Mouse (Mus musculus) neural tube, embryonic 11.5 days (tissue): Measurements from ENCODE around the gene Tec. TPM values are rescaled to one million over a fixed set of nuclear protein-coding genes. Genes with fewer than 3 reads are reported as not detected.
A peak's percentile ranks its signal among the peaks of the same experiment; 100 is the strongest.

Source experiments
- ATAC-seq: fragments of 200-750 bp; cut with Nextera tagmentation; 2 replicates; pipeline ENCODE4 v1.8.0; 2017; ENCODE audit warnings: moderate number of reproducible peaks, mild to moderate bottlenecking, moderate TSS enrichment, moderate library complexity; ENCODE audit not compliant: insufficient read depth, low FRiP score, low TSS enrichment
- DNase-seq: peaks from one replicate; pipeline ENCODE4 v3.0.0-alpha.2; 2015; ENCODE audit warnings: low spot score
- H3K27ac ChIP-seq: fragments of 300-500 bp; sonication (generic); 2 replicates; pipeline ENCODE4 v1.5.1; 2014; ENCODE audit warnings: low read depth, mild to moderate bottlenecking, low read length
- H3K27me3 ChIP-seq: fragments of 300-500 bp; sonication (generic); 2 replicates; pipeline ENCODE4 v1.6.1; 2014; ENCODE audit warnings: mild to moderate bottlenecking, low read length, mixed read lengths; ENCODE audit not compliant: control insufficient read depth, insufficient read depth
- H3K36me3 ChIP-seq: fragments of 300-500 bp; sonication (generic); 2 replicates; pipeline ENCODE4 v1.6.1; 2014; ENCODE audit warnings: mild to moderate bottlenecking, low read length, moderate library complexity, mixed read lengths; ENCODE audit not compliant: control insufficient read depth, insufficient read depth
- H3K4me1 ChIP-seq: fragments of 300-500 bp; sonication (generic); 2 replicates; pipeline ENCODE4 v1.6.1; 2014; ENCODE audit warnings: low read length, mixed read lengths; ENCODE audit not compliant: control insufficient read depth, insufficient read depth
- H3K4me2 ChIP-seq: fragments of 300-500 bp; sonication (generic); 2 replicates; pipeline ENCODE4 v1.6.1; 2014; ENCODE audit warnings: low read depth, mild to moderate bottlenecking, moderate library complexity
- H3K4me3 ChIP-seq: fragments of 300-500 bp; sonication (generic); 2 replicates; pipeline ENCODE4 v1.5.1; 2014; ENCODE audit warnings: low read depth, low read length
- H3K9ac ChIP-seq: fragments of 300-500 bp; sonication (generic); 2 replicates; pipeline ENCODE4 v1.6.1; 2014; ENCODE audit warnings: mild to moderate bottlenecking, low read length
- H3K9me3 ChIP-seq: fragments of 300-500 bp; sonication (generic); 2 replicates; pipeline ENCODE4 v1.6.1; 2016; ENCODE audit warnings: low read length; ENCODE audit not compliant: control insufficient read depth
- WGBS: fragments of 180-500 bp; shearing (Covaris S2); extraction: QIAGEN DNeasy Blood & Tissue Kit; methylation state at CpG from one replicate; pipeline ENCODE4 v1.1.7; 2014; 5-methylcytosine and 5-hydroxymethylcytosine counted together
- polyA plus RNA-seq: library from polyadenylated mRNA; unstranded; fragments of >200 nt; fragmentation: Nextera tagmentation; extraction: Ambion mirVana; gene quantifications from 2 replicates; pipeline ENCODE4 v1.2.1, GENCODE M21; 2014

Tec gene
- polyA plus RNA-seq, 1 experiment from 2014 or later = 7.8 TPM

DNA sequence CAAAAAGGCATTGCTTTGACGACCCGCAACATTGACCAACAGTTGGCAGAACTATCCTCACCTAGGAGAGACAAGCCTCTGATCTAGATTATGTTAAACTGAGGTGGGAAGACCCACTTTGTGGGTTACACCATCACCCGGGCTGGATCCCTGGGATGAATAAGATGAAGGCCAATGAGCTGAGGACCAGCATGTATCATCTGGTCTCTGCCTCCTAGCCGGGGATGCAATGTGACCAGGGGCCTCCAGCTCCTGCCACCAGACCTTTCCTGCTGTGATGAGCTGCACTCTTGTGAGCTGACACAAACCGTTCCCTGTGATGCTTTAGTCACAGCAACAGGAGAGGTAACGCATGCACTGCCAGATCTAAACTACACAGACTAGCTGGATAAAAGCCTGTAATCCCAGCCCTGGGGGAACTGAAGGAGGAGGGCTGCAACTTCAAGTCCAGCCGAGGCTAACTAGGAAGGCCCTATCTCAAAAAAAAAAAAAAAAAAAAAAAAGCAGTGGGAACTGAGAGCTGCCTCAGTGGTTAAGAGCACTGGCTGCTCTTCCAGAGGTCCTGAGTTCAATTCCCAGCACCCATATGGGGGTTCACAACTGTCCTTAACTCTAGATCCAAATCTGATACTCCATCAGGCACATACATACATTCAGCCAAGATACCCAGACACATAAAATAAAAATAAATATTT is 15.8 kb downstream of the Tec start:
- H3K36me3 ChIP-seq = no peaks in the 10 kb centered on the region
- peaks cover 3% of the 10 kb centered on the region; the same call in 1 of the 2 replicates for H3K4me1 ChIP-seq
- WGBS = 75% methylated on average over 7 of the region's 7 CpGs
- ATAC-seq (no peak), DNase-seq (no peak)
- H3K27ac ChIP-seq = no peak overlapping the region
- H3K9me3 ChIP-seq = no peaks in the 10 kb centered on the region
- no peaks in the 10 kb centered on the region for H3K27me3 ChIP-seq
- no peak overlapping the region for H3K9ac ChIP-seq
- no peak overlapping the region for H3K4me2 ChIP-seq
- H3K4me3 ChIP-seq = no peak overlapping the region

DNA sequence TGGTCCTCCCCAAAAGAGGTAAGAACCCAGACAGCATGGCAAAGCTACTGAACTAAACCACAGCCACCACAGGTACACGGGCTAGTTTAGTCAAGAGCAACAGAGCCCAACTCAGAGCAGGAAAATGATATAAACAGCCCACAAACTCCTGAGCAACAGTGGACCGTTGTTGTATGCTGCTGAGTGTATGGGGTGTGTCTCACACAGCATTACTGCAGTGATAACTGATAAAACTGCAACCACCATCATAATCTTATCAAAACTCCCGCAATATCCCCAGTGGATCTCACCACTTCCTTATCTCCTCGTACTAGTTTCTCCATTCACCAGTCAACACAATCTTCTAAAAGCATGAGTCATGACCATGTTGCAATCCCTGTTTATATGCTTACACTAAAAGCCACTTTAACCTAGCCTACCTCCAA is 16.6 kb downstream of the Tec start:
- no peak for ATAC-seq
- DNase-seq = no peak
- H3K27me3 ChIP-seq = no peaks in the 10 kb centered on the region
- H3K9ac ChIP-seq = no peak overlapping the region
- no peak overlapping the region for H3K4me3 ChIP-seq
- no peaks in the 10 kb centered on the region for H3K9me3 ChIP-seq
- H3K27ac ChIP-seq = no peak overlapping the region
- H3K36me3 ChIP-seq = no peaks in the 10 kb centered on the region
- no peak overlapping the region for H3K4me2 ChIP-seq
- WGBS = 88% methylated on average over 4 of the region's 4 CpGs
- peaks cover 3% of the 10 kb centered on the region; the same call in 1 of the 2 replicates for H3K4me1 ChIP-seq

DNA sequence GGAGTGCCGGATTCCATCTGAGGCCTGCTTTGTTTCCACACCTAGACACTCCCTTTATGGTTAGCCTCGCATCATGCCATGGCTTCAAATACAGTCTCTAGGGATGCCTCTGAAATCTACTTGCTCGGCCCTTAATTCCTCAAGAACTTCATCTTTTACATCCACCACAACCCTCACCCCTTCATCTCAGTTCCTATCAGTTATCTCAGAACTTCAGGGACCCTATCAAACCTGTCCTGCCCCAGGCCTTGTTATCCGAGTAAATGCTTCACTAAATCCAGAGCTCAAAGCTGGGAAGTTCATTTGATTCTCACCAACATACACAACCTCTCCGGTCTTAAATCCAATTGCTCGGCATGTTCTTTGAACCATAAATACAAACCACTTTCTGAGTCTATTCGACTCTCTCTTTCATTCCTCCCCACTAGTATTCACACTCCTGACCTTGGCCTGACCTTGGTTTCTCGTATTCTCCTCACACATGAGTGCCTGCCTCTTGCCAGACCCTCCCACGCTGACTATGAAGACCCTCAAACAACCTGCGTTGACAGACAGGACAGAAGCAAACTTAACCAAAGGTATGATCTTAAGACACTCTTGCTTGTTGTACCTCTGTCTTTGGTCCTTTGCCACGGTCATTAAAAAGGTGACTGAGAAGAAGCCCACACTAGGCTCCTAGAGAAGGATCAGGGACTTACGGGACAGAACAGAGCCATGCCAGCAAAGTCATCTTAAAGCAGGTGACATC is 17.2 kb downstream of the Tec start:
- Histone ChIP-seq H3K27me3 (no peaks in the 10 kb centered on the region), H3K4me2 (no peak overlapping the region), H3K4me3 (no peak overlapping the region), H3K9ac (no peak overlapping the region), H3K4me1 (peaks cover 3% of the 10 kb centered on the region; the same call in 1 of the 2 replicates), H3K36me3 (no peaks in the 10 kb centered on the region), H3K27ac (no peak overlapping the region), H3K9me3 (no peaks in the 10 kb centered on the region)
- no peak for ATAC-seq
- no peak for DNase-seq
- 80% methylated on average over 12 of the region's 12 CpGs for WGBS

DNA sequence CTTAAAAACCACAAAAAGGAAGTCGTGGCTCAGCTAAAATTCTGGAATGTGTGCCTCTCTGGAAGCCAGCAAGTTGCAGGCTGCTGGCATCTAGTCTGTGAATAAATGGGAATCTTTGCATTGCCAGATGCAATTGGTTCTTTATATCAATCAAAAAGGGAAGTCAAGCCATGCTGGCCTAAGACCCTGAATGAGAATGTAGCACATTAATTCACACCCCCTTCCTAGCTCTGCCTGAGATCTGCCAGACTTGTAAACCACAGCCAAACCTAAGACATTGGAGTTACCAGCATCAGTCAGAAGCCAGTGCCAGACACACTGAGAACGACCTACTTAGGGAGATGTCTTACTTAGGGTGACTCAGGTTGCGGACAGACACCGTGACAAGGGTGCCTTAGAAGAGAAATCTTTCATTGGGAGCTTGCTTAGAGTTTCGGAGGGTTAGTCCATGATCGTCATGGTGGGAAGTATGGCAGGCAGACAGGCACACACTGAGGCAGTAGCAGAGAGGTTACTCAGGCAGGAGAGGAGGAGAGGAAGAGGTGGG is 19.3 kb downstream of the Tec start:
- Histone ChIP-seq H3K27me3 (no peaks in the 10 kb centered on the region), H3K27ac (no peak overlapping the region), H3K4me3 (no peak overlapping the region), H3K9ac (no peak overlapping the region), H3K9me3 (no peaks in the 10 kb centered on the region), H3K4me2 (no peak overlapping the region), H3K36me3 (no peaks in the 10 kb centered on the region), H3K4me1 (no peaks in the 10 kb centered on the region)
- WGBS = 86% methylated on average over 6 of the region's 6 CpGs
- DNase-seq = peak; percentile 4
- no peak for ATAC-seq

DNA sequence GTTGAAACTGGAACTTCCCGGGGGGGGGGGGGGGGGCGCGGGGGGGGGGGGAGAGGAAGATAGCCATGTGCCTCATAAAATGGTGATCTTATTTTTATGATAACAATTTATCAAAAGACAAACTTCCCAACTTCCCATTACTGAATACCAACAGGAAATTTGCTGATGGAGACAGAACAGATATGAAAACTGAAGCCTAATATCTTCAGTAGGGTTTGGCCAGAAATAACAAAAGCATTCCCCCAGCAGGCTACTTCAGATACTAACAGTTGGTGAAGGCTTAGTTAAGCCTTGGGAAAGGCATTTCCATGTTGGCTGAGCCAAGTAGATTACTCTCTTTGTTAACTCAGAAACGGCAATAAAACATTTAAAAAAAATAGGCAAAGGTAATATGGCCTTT is 21.6 kb downstream of the Tec start:
- Histone ChIP-seq H3K9ac (no peak overlapping the region), H3K9me3 (no peaks in the 10 kb centered on the region), H3K4me1 (no peaks in the 10 kb centered on the region), H3K36me3 (no peaks in the 10 kb centered on the region), H3K27ac (no peak overlapping the region), H3K4me2 (no peak overlapping the region), H3K27me3 (no peaks in the 10 kb centered on the region), H3K4me3 (no peak overlapping the region)
- WGBS = 85% methylated on average over 1 of the region's 4 CpGs
- DNase-seq = no peak
- ATAC-seq = no peak

DNA sequence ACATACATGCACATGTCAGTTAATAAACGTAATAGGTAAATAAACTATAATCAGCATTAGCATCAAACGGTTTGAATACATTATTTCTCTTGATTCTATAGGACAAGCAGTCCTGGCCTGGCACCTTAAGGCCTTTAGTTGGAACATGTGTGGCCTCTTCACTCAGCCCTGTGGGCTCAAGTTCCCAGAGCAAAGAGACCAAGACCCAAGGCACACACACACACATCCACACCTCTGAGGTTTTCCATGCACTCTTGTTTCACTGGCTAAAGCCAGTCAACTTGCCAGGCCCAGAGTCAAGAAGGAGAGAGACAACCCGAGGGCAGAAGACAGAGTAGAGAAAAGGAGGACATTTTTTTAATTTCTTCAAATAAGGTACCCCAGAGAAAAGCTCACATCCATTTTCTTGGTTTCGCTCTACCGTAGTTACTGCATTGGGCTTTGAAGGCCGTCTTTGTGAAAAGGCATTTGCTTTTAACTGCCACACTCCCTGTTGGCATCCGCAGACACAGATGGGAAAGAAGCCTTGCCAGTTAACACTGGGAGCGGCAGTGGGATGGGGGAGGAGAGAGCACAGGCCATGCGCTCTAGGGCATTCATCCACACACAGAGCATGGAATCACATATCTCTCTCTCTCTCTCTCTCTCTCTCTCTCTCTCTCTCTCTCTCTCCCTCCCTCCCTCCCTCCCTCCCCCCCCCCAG is 22.2 kb downstream of the Tec start:
- Histone ChIP-seq H3K9ac (no peak overlapping the region), H3K9me3 (no peaks in the 10 kb centered on the region), H3K36me3 (no peaks in the 10 kb centered on the region), H3K4me1 (no peaks in the 10 kb centered on the region), H3K27ac (no peak overlapping the region), H3K4me2 (no peak overlapping the region), H3K4me3 (no peak overlapping the region), H3K27me3 (no peaks in the 10 kb centered on the region)
- WGBS = 70% methylated on average over 9 of the region's 9 CpGs
- DNase-seq (no peak), ATAC-seq (no peak)

DNA sequence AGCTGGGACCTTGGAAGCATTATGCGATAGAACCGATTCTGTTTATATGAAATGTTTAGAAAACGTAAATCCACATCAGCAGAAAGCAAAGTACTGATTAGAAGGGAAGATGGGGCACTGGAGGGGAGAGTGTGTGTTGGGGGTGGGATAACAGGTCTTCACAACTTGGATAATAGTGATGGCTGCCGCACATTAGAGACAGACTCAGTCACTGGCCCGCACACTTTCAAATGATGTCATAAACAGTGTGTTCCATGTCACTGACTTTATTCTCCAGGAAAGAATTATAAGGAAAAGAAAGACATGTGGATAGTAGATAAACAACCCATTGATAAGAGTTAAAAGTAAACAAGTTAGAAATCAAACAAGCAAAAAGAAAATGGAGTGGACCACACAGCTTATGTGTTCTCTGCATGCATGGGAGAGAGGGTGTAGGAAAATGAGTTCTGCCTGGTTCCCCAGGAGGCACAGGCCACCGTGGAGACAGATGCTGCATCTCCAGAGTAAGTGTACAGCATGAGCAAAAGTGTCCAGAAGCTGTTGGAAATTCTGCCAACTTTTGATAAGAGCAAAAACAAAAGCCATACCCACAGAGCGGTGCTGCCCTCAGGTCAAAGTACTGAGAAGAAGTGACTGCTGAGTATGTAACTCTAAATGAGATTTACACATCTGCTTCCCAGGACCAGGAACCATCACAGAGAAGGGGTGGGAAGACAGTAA is 23.3 kb downstream of the Tec start:
- ATAC-seq = no peak
- Histone ChIP-seq H3K9ac (no peak overlapping the region), H3K4me2 (no peak overlapping the region), H3K27me3 (no peaks in the 10 kb centered on the region), H3K27ac (no peak overlapping the region), H3K4me3 (no peak overlapping the region), H3K4me1 (no peaks in the 10 kb centered on the region), H3K36me3 (no peaks in the 10 kb centered on the region), H3K9me3 (no peaks in the 10 kb centered on the region)
- DNase-seq = no peak
- WGBS = 82% methylated on average over 7 of the region's 7 CpGs

DNA sequence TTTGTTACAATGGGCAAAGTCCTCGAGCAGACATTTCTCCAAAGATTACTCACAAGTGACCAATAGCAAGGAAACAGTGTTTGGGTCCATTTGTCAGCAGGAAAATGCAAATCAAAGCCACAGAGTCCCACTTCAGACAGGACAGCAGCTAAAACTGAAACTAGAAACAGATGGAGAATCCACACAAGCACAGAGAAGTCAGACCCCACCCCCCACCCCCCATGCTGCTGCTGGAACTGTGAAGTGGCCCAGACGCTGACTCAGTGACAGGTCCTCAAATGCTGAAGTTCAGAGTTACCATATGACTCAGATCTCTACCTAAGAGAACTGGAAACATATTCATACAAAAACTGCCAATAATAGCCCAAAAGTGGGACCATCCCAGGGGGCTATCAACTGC is 24.0 kb downstream of the Tec start:
- Histone ChIP-seq H3K27me3 (no peaks in the 10 kb centered on the region), H3K4me1 (no peaks in the 10 kb centered on the region), H3K36me3 (no peaks in the 10 kb centered on the region), H3K27ac (no peak overlapping the region), H3K9ac (no peak overlapping the region), H3K4me3 (no peak overlapping the region), H3K9me3 (no peaks in the 10 kb centered on the region), H3K4me2 (no peak overlapping the region)
- 53% methylated on average over 2 of the region's 2 CpGs for WGBS
- DNase-seq (no peak), ATAC-seq (no peak)
